Mouse (Mus musculus) gastrocnemius, adult 8-10 months (tissue): Measurements from ENCODE around the gene Mea1. TPM values are rescaled to one million over a fixed set of nuclear protein-coding genes. Genes with fewer than 3 reads are reported as not detected.
A peak's percentile ranks its signal among the peaks of the same experiment; 100 is the strongest.

Source experiments
- DNase-seq, 2 experiments: peaks; one replicate each; pipeline ENCODE4 v3.0.0; 2022; ENCODE audit warnings: low spot score in 2 of 2
- total RNA-seq, 4 experiments: library from RNA; stranded (reverse); gene quantifications; 2 replicates each; pipeline ENCODE4 v1.2.4; 2022

Mea1 gene
- total RNA-seq, 4 experiments from 2014 or later = 36.9 to 42.6 (median 39.8) TPM

- no peak for DNase-seq
Measured at GRCm38 (mm10) chr17:46667712-46668111, 10.9 kb upstream of the Mea1 start.

GRCm38 (mm10) chr17:46669911-46670310 is 8.7 kb upstream of the Mea1 start:
- DNase-seq = no peak

- peak; percentile 83 to 90 for DNase-seq
Measured at GRCm38 (mm10) chr17:46673850-46674529, 4.6 kb upstream of the Mea1 start, which contains the start of gene Rrp36. TSS of gene Rrp36 (minus strand) at chr17:46674352.

GRCm38 (mm10) chr17:46674530-46675283 is 3.9 kb upstream of the Mea1 start:
- no peak for DNase-seq

- DNase-seq = peak; percentile 47 to 60
Measured at GRCm38 (mm10) chr17:46678911-46679310, 318 bp downstream of the Mea1 start.

GRCm38 (mm10) chr17:46679843-46680759 is 1.5 kb downstream of the Mea1 start:
- DNase-seq = peak in 1 of 2 experiments; percentile 29

GRCm38 (mm10) chr17:46680760-46681373 is 2.3 kb downstream of the Mea1 start, which contains the start of gene Klhdc3:
TSS of gene Klhdc3 (minus strand) at chr17:46680914.
- DNase-seq = peak; percentile 94 to 97

- no peak for DNase-seq
Measured at GRCm38 (mm10) chr17:46681466-46682118, 3.0 kb downstream of the Mea1 start.

GRCm38 (mm10) chr17:46682654-46683389 is 4.2 kb downstream of the Mea1 start:
- no peak for DNase-seq

- DNase-seq = no peak
Measured at GRCm38 (mm10) chr17:46685913-46686312, 7.3 kb downstream of the Mea1 start.

GRCm38 (mm10) chr17:46690665-46691064 is 12.1 kb downstream of the Mea1 start:
- no peak for DNase-seq

- no peak for DNase-seq
Measured at GRCm38 (mm10) chr17:46691390-46691789, 12.8 kb downstream of the Mea1 start.

- DNase-seq = no peak
Measured at GRCm38 (mm10) chr17:46694517-46695063, 16.0 kb downstream of the Mea1 start.

GRCm38 (mm10) chr17:46698515-46698914 is 19.9 kb downstream of the Mea1 start:
- no peak for DNase-seq

- DNase-seq = no peak
Measured at GRCm38 (mm10) chr17:46699245-46699644, 20.7 kb downstream of the Mea1 start.

- no peak for DNase-seq
Measured at GRCm38 (mm10) chr17:46699912-46700311, 21.3 kb downstream of the Mea1 start.

GRCm38 (mm10) chr17:46701489-46701888 is 22.9 kb downstream of the Mea1 start:
- DNase-seq = no peak

GRCm38 (mm10) chr17:46702100-46702499 is 23.5 kb downstream of the Mea1 start:
- DNase-seq = no peak

- no peak for DNase-seq
Measured at GRCm38 (mm10) chr17:46702506-46702905, 23.9 kb downstream of the Mea1 start.
